Mouse (Mus musculus): ENCODE results near the gene Fis1. TPM values are rescaled to one million over a fixed set of nuclear protein-coding genes. Genes with fewer than 3 reads are reported as not detected.
A peak's percentile ranks its signal among the peaks of the same experiment; 100 is the strongest.
"Not testable (repeated sequence)": the region's sequence is repeated elsewhere in the genome, so short reads cannot be mapped to it uniquely, and the experiment has no call there.

Fis1 gene
- polyA plus RNA-seq, 1 experiment from 2014 or later: 240 TPM

DNA sequence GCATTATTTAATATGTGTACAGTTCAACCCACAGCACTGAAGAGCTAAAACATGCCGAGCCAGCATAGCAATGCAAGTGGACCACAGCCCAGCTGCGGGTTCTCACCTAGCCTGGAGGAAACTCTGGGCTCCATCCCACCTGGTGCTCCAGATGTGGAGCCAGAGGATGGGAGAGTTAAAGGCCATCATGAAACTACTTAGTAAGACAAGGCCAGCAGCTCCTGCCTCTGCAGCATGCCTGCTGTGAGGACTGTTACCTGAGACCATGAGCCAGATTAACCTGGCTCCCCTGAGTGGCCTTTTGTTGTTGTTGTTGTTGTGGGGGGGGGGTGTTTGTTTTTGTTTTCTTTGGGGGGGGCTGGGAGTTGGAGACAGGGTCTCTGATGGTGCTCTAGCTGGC lies 9.7 kb upstream of the Fis1 start:
- 76% methylated on average over 2 of the region's 2 CpGs for WGBS

DNA sequence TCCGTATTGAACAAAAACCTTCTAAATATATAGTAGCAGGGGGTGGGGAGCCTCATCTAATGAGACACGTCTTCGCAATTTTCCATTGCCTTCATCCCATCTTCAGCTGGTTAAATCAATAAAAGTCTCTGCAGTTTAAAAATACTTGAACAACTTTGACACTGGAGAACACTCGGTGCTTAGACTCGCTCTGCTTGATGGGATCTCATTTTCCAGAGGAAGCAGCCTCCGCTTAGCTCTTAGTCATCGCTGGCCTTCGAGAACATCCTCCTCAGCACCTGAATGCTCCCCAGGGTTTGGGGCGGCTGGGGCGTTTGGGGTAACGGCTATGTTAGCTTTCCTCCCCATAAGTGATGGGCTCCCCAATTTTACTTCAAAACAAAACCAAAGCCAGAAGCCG lies 8.0 kb upstream of the Fis1 start:
- Histone ChIP-seq H3K4me1 (no peaks in the 10 kb centered on the region), H3K9me3 (no peaks in the 10 kb centered on the region), H3K4me3 (no peak overlapping the region), H3K9ac (no peak overlapping the region), H3K36me3 (no peaks in the 10 kb centered on the region), H3K27ac (no peak overlapping the region), H3K27me3 (no peaks in the 10 kb centered on the region), H3K4me2 (no peak overlapping the region)
- WGBS: 78% methylated on average over 12 of the region's 12 CpGs
- ATAC-seq (ENCODE audit: insufficient number of reproducible peaks, low FRiP score, low TSS enrichment, low read depth): no peak

More for the DNA sequence above, 9.7 kb upstream of the Fis1 start:
- H3K4me3 ChIP-seq: no peak overlapping the region
- H3K4me1 ChIP-seq: no peaks in the 10 kb centered on the region
- no peak overlapping the region for H3K4me2 ChIP-seq
- ATAC-seq (ENCODE audit: insufficient number of reproducible peaks, low FRiP score, low TSS enrichment, low read depth): no peak
- H3K9me3 ChIP-seq: no peaks in the 10 kb centered on the region
- no peak overlapping the region for H3K9ac ChIP-seq
- no peak overlapping the region for H3K27ac ChIP-seq
- no peaks in the 10 kb centered on the region for H3K36me3 ChIP-seq
- H3K27me3 ChIP-seq: no peaks in the 10 kb centered on the region

DNA sequence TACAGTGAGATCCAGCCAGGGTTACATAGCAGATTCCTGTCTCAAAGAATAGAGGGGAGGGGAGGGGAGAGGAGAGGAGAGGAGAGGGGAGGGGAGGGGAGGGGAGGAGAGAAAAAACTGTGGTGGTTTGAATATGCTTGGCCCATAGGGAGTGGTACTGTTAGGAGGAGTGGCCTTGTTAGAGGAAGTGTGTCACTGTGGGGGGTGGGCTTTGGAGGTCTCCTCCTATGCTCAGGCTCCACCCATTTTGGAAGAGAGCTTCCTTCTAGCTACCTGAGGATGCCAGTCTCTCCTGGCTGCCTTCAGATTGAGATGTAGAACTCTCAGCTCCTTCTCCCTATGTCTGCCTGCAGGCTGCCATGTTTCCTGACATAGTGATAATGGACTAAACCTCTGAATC lies 5.2 kb upstream of the Fis1 start:
- H3K9me3 ChIP-seq: no peaks in the 10 kb centered on the region
- peaks cover 5% of the 10 kb centered on the region for H3K4me1 ChIP-seq
- ATAC-seq (ENCODE audit: insufficient number of reproducible peaks, low FRiP score, low TSS enrichment, low read depth): no peak
- H3K9ac ChIP-seq: no peak overlapping the region
- no peaks in the 10 kb centered on the region for H3K27me3 ChIP-seq
- H3K36me3 ChIP-seq: no peaks in the 10 kb centered on the region
- no peak overlapping the region for H3K27ac ChIP-seq
- no peak overlapping the region for H3K4me3 ChIP-seq
- H3K4me2 ChIP-seq: no peak overlapping the region

DNA sequence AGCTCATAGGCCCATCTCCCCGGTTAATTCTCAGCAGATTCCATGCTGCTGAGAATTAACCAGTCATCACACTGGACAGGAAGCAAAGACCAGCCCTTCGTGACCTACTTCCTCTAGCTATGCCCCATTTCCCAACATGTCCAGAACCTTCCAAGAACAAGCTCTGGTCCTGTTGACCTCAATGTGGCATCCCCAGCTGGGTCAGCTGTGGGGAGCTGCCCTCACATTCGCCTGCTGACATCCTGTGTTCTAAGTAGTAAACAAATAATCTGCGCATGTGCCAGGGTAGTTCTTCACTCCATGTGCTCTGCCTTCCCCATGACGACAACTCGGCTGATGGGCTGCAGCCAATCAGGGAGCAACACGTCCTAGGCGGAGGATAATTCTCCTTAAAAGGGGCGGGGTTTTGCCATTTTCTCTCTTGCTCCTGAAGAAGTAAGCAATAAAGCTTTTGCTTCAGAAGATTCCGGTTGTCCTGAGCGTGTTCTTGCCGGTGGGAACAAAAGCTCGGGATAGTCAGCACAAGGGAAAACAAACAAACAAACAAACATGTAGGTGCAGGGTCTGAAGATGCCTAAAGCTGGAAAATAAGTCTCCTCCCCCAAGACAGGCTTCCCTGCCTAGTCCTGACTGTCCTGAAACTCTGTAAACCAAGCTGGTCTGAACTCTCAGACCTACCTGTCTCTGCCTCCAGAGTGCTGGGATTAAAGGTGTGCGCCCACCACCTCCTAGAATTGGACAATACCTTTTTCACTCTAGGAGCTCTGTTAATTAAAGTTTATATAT lies 3.3 kb upstream of the Fis1 start:
- H3K27ac ChIP-seq; H3K9ac ChIP-seq; H3K4me3 ChIP-seq; H3K27me3 ChIP-seq; H3K36me3 ChIP-seq; ATAC-seq (ENCODE audit: insufficient number of reproducible peaks, low FRiP score, low TSS enrichment, low read depth); H3K9me3 ChIP-seq; H3K4me2 ChIP-seq: not testable (repeated sequence)
- WGBS: 83% methylated on average over 14 of the region's 14 CpGs
- H3K4me1 ChIP-seq: peaks cover 13% of the 10 kb centered on the region

DNA sequence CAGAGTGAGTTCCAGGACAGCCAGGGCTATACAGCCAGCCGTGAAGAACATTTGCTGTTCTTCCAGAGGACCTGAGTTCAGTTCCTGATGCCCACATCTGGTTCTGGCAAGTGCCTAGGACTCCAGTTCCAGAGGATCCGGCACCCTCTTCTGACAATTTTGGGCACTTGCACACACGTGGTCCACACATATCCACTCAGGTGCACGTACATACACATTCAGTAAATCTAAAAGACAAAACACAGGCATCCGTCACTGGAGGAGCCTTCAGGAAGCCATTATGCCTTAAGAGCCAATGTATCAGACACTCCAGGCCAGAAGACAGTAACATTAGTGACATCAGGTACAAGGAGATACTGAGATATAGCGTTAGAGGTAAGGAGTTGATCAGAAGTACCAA lies 2.6 kb upstream of the Fis1 start:
- H3K4me3 ChIP-seq: no peak overlapping the region
- no peak overlapping the region for H3K9ac ChIP-seq
- 90% methylated on average over 6 of the region's 6 CpGs for WGBS
- peaks cover 13% of the 10 kb centered on the region for H3K4me1 ChIP-seq
- H3K9me3 ChIP-seq: no peaks in the 10 kb centered on the region
- H3K4me2 ChIP-seq: no peak overlapping the region
- H3K36me3 ChIP-seq: 0 out of 2 replicates have a peak, but pooled peaks cover 5% of the 10 kb centered on the region
- ATAC-seq (ENCODE audit: insufficient number of reproducible peaks, low FRiP score, low TSS enrichment, low read depth): no peak
- no peak overlapping the region for H3K27ac ChIP-seq
- no peaks in the 10 kb centered on the region for H3K27me3 ChIP-seq

DNA sequence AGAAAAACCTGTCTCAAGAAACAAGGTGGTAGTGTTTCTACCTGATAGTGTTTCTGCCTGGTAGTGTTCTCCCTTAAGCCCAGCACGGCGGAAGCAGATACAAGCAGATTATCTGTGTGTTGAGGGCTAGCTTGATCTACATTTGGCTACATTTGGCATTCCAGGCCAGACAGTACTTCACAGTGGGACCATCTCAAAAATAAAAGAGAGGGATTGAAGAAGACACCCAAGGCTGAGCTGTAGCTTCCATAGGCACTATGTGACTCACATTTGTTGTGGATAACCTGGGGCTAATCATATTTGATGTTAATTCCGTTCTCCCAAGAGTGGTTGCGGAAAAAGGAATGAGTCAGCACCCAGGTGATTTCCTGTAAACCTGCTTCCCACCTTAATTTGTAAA lies 922 bp upstream of the Fis1 start:
- no peaks in the 10 kb centered on the region for H3K27me3 ChIP-seq
- H3K4me1 ChIP-seq: peaks cover 13% of the 10 kb centered on the region
- H3K4me2 ChIP-seq: no peak overlapping the region
- WGBS: 75% methylated on average over 4 of the region's 4 CpGs
- H3K9me3 ChIP-seq: no peaks in the 10 kb centered on the region
- peaks cover 9% of the 10 kb centered on the region; the same call in 1 of the 2 replicates for H3K36me3 ChIP-seq
- no peak for ATAC-seq (ENCODE audit: insufficient number of reproducible peaks, low FRiP score, low TSS enrichment, low read depth)
- no peak overlapping the region for H3K9ac ChIP-seq
- no peak overlapping the region for H3K27ac ChIP-seq
- H3K4me3 ChIP-seq: no peak overlapping the region

DNA sequence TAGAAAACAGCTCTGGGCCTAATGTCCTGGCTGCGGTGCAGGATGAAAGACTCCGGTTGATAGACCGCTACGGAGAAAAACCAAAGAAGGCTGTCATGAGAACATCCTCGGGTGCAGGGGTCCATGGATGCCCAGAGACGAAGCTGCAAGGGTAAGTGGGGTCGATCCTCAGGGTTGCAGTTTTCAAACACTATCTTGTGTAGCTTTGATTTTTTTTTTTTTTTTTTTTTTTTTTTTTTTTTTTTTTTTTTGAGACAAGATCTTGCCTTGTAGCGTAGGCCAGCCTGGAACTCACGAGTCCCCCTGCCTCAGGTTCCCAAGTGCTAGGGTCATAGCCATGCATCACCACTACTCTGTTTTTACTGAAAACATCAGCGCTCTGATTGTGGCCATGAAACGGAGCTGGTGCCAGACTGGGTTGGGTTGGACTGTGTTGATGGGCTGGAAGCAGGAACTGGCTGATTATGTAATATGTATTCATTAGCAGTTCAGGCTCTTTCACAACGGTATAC lies 421 bp downstream of the Fis1 start:
- ATAC-seq (ENCODE audit: insufficient number of reproducible peaks, low FRiP score, low TSS enrichment, low read depth): peak; percentile 13; the same call in 1 of the 2 replicates
- peak overlapping the region; percentile 58 for H3K4me2 ChIP-seq
- peaks cover 13% of the 10 kb centered on the region for H3K4me1 ChIP-seq
- H3K4me3 ChIP-seq: peak overlapping the region; percentile 70
- 2% methylated on average over 12 of the region's 12 CpGs for WGBS
- H3K27me3 ChIP-seq: no peaks in the 10 kb centered on the region
- peak overlapping the region; percentile 59 for H3K27ac ChIP-seq
- H3K9me3 ChIP-seq: no peaks in the 10 kb centered on the region
- peaks cover 9% of the 10 kb centered on the region; the same call in 1 of the 2 replicates for H3K36me3 ChIP-seq
- peak overlapping the region; percentile 58 for H3K9ac ChIP-seq

DNA sequence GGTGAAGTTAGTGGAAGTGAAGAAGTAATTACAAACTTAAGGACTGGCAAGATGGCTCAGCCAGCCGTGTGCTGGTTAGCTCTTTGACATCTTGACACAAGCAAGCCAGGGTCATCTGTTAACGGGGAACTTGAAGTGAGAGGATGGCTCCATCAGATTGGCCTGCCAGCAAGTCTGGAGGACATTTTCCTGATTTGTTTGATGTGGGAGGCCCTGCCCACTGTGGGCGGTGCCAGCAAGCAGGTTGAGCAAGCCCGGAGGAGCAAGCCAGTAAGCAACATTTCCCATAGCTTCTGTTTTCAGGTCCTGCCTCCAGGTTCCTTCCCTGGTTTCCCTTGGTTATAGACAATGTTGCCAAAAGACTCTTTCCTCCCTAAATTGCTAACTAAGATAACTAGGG lies 2.5 kb downstream of the Fis1 start:
- Histone ChIP-seq H3K27ac (no peak overlapping the region), H3K27me3 (no peaks in the 10 kb centered on the region), H3K9me3 (no peaks in the 10 kb centered on the region), H3K4me1 (peaks cover 13% of the 10 kb centered on the region), H3K4me2 (no peak overlapping the region), H3K4me3 (no peak overlapping the region), H3K9ac (no peak overlapping the region), H3K36me3 (peaks cover 14% of the 10 kb centered on the region; the same call in 1 of the 2 replicates)
- no peak for ATAC-seq (ENCODE audit: insufficient number of reproducible peaks, low FRiP score, low TSS enrichment, low read depth)
- WGBS: 82% methylated on average over 4 of the region's 4 CpGs

DNA sequence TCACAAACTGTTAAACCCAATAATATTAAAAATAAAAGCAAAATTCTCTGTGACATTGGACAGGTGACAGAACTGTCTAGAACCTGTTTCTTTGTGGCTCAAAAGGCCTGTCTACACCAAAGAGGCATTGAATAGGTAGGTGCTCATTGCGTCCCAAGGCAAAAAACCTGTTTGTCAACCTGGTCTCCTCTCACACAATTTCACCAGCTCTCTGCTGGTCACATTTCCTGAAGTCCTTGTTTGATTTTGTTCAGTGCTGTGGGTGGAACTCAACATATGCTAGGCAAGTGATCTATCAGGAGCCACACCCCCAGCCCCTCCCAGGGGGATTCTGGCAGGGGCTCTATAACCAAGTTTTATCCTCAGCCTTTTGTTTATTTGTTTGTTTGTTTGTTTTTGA lies 4.2 kb downstream of the Fis1 start:
- Histone ChIP-seq H3K4me2 (no peak overlapping the region), H3K36me3 (peaks cover 14% of the 10 kb centered on the region; the same call in 1 of the 2 replicates), H3K27ac (no peak overlapping the region), H3K9ac (no peak overlapping the region), H3K4me1 (peaks cover 18% of the 10 kb centered on the region), H3K27me3 (no peaks in the 10 kb centered on the region), H3K4me3 (no peak overlapping the region), H3K9me3 (no peaks in the 10 kb centered on the region)
- ATAC-seq (ENCODE audit: insufficient number of reproducible peaks, low FRiP score, low TSS enrichment, low read depth): no peak
- 91% methylated on average over 1 of the region's 1 CpGs for WGBS

DNA sequence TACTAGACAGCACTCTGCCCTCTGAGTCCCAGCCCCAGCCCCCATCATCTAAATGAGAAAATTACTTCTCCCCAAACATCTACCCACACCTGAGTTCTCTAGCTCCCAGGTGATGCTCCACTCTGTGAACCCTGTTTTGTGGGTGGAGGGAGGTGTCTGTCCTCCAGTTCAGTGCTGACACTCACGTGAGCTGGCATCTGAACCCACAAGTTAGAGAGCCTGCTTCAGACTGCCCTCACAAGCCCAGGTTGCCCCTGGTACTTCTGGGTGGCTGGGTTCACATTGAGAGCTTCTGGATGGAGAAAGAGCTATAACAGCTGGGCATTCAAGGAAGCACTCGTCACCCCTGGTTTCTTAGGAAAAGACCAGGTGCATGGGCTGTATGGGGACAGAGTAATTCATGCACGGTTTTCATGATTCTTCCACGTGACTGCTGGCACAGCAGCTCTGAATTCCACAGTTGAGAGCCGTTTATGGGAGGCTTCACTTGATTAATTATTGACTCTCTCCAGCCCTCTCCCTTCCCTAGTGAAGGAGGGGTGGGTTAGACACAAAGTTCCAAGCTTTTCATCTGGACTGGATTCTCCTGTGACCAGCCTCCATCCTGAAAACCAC lies 6.0 kb downstream of the Fis1 start:
- H3K4me1 ChIP-seq: peaks cover 15% of the 10 kb centered on the region
- no peak overlapping the region for H3K4me2 ChIP-seq
- H3K36me3 ChIP-seq: peaks cover 23% of the 10 kb centered on the region
- H3K27me3 ChIP-seq: no peaks in the 10 kb centered on the region
- H3K9ac ChIP-seq: no peak overlapping the region
- no peak overlapping the region for H3K4me3 ChIP-seq
- H3K9me3 ChIP-seq: no peaks in the 10 kb centered on the region
- ATAC-seq (ENCODE audit: insufficient number of reproducible peaks, low FRiP score, low TSS enrichment, low read depth): no peak
- WGBS: 64% methylated on average over 5 of the region's 5 CpGs
- H3K27ac ChIP-seq: no peak overlapping the region

DNA sequence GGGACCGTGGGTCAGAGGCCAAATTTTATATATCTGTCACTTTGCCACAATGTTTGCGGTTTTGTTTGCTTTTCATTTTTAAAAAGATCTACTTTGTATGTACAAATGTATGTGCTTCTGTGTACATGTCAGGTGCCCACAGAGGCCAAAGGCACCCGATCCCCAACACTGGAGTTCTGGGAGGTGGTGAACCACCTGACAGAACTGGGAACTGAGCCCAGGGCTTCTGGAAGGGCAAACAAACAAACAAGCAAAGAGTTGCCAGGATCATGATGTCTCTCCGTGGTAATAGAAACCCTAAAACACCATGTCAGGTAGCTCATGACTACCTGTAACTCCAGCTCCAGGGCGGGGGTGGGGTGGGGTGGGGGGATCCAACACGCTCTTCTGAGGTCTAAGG lies 7.0 kb downstream of the Fis1 start:
- Histone ChIP-seq H3K9me3 (no peaks in the 10 kb centered on the region), H3K4me3 (no peak overlapping the region), H3K27ac (no peak overlapping the region), H3K27me3 (no peaks in the 10 kb centered on the region), H3K4me1 (peaks cover 13% of the 10 kb centered on the region), H3K4me2 (no peak overlapping the region), H3K36me3 (peaks cover 33% of the 10 kb centered on the region), H3K9ac (no peak overlapping the region)
- ATAC-seq (ENCODE audit: insufficient number of reproducible peaks, low FRiP score, low TSS enrichment, low read depth): no peak
- 95% methylated on average over 6 of the region's 6 CpGs for WGBS

DNA sequence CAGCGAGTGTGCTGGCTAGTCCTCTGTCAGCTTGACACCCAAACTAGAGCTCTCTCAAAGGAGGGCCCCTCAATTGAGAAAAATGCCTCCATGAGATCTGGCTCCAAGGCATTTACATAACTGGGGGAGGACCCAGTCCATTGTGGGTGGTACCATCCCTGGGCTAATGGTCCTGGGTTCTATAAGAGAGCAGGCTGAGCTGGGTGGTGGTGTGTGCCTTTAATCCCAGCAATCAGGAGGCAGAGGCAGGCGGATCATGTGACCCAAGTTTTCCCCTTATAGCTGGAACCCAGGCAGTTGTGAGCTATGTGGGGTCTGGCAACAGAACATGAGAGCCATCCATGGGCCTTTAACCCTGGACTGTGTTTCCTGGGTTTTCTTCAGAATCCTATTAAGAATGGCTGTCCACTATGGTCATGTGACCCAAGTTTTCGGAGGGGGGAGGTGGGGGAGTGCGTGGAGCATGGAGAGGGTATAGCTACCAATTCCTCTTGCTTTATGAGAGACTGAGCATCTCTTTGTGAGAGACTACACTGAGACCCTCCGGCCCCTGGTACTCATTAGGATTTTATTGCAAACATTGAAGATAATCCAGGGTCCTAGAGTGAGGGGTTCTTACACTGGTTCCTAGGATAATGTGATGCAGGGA lies 8.4 kb downstream of the Fis1 start:
- ATAC-seq (ENCODE audit: insufficient number of reproducible peaks, low FRiP score, low TSS enrichment, low read depth): 0 out of 2 replicates have a peak, but pooled peaks have one; percentile 11
- no peaks in the 10 kb centered on the region for H3K9me3 ChIP-seq
- 28% methylated on average over 5 of the region's 5 CpGs for WGBS
- H3K27ac ChIP-seq: peak overlapping the region; percentile 87
- peak overlapping the region; percentile 69 for H3K4me3 ChIP-seq
- peaks cover 22% of the 10 kb centered on the region for H3K4me1 ChIP-seq
- peaks cover 37% of the 10 kb centered on the region for H3K36me3 ChIP-seq
- peak overlapping the region; percentile 67 for H3K4me2 ChIP-seq
- H3K27me3 ChIP-seq: no peaks in the 10 kb centered on the region
- peak overlapping the region; percentile 69 for H3K9ac ChIP-seq

Data from limb, embryonic 15.5 days (tissue).